Mouse (Mus musculus) lung, embryonic 16.5 days (tissue): ENCODE results near the gene C1ql4. TPM values are rescaled to one million over a fixed set of nuclear protein-coding genes. Genes with fewer than 3 reads are reported as not detected.
A peak's percentile ranks its signal among the peaks of the same experiment; 100 is the strongest.
"Not testable (repeated sequence)": the region's sequence is repeated elsewhere in the genome, so short reads cannot be mapped to it uniquely, and the experiment has no call there.

Experiments used
- ATAC-seq: fragments of 200-750 bp; cut with Nextera tagmentation; 2 replicates; pipeline ENCODE4 v1.8.0; 2017; ENCODE audit warnings: low read depth, mild to moderate bottlenecking, moderate library complexity
- H3K27ac ChIP-seq: fragments of 300-500 bp; sonication (generic); 2 replicates; pipeline ENCODE4 v1.5.1; 2014; ENCODE audit warnings: mild to moderate bottlenecking, control low read depth, low read length
- H3K27me3 ChIP-seq: fragments of 300-500 bp; sonication (generic); 2 replicates; pipeline ENCODE4 v1.6.1; 2014; ENCODE audit warnings: low read depth, low read length, mixed read lengths; ENCODE audit not compliant: control insufficient read depth, insufficient read depth
- H3K36me3 ChIP-seq: fragments of 300-500 bp; sonication (generic); 2 replicates; pipeline ENCODE4 v1.6.1; 2014; ENCODE audit warnings: low read length; ENCODE audit not compliant: control insufficient read depth, insufficient read depth
- H3K4me1 ChIP-seq: fragments of 300-500 bp; sonication (generic); replicated peaks from 2 replicates; pipeline ENCODE4 v1.6.1; 2014; ENCODE audit warnings: low read length, mixed read lengths; ENCODE audit not compliant: control insufficient read depth, insufficient read depth
- H3K4me2 ChIP-seq: fragments of 300-500 bp; sonication (generic); 2 replicates; pipeline ENCODE4 v1.6.1; 2014; ENCODE audit warnings: low read depth, low read length, control low read depth
- H3K4me3 ChIP-seq: fragments of 300-500 bp; sonication (generic); 2 replicates; pipeline ENCODE4 v1.5.1; 2014; ENCODE audit warnings: mild to moderate bottlenecking, low read length, control low read depth
- H3K9ac ChIP-seq: fragments of 300-500 bp; sonication (generic); 2 replicates; pipeline ENCODE4 v1.6.1; 2014; ENCODE audit warnings: low read length, control low read depth
- H3K9me3 ChIP-seq: fragments of 300-500 bp; sonication (generic); 2 replicates; pipeline ENCODE4 v1.6.1; 2016; ENCODE audit warnings: low read length; ENCODE audit not compliant: control insufficient read depth
- WGBS: fragments of 180-500 bp; shearing (Covaris S2); extraction: QIAGEN DNeasy Blood & Tissue Kit; methylation state at CpG from one replicate; pipeline ENCODE4 v1.1.7; 2014; 5-methylcytosine and 5-hydroxymethylcytosine counted together
- polyA plus RNA-seq: library from polyadenylated mRNA; unstranded; fragments of >200 nt; fragmentation: Nextera tagmentation; extraction: Ambion mirVana; gene quantifications from 2 replicates; pipeline ENCODE4 v1.2.1, GENCODE M21; 2015

C1ql4 gene
- polyA plus RNA-seq, 1 experiment from 2014 or later: not detected

DNA sequence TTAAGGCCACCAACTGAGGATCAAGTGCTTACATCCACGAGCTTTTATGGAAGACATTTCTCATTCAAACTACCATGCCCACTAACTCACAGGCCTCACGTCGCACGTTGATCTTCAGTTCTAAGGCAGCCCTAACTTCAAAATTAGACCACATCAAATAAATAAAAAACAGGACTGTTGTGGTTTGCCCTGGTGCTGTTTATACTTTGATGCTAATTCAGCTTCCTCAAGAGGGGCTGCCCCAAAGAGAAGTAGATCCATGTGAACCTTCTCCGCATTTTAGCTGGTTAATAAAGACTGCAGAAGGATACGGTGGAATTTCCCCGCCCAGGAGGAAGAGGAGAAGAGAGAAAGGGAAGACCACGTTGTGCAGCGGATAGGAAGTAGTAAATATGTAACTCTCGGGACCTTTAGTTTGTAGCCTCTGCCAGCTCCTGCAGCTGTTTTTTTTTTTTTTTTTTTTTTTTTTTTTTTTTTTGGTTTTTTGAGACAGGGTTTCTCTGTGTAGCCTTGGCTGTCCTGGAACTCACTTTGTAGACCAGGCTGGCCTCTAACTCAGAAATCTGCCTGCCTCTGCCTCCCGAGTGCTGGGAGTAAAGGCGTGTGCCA, 22.0 kb downstream of the C1ql4 start:
- H3K27me3 ChIP-seq: peaks cover 5% of the 10 kb centered on the region
- no peak overlapping the region for H3K4me2 ChIP-seq
- no peak overlapping the region for H3K9ac ChIP-seq
- 65% methylated on average over 12 of the region's 12 CpGs for WGBS
- no peak for ATAC-seq
- no peak overlapping the region for H3K4me3 ChIP-seq
- no peaks in the 10 kb centered on the region for H3K4me1 ChIP-seq
- no peak overlapping the region for H3K27ac ChIP-seq
- no peaks in the 10 kb centered on the region for H3K9me3 ChIP-seq
- no peaks in the 10 kb centered on the region for H3K36me3 ChIP-seq

DNA sequence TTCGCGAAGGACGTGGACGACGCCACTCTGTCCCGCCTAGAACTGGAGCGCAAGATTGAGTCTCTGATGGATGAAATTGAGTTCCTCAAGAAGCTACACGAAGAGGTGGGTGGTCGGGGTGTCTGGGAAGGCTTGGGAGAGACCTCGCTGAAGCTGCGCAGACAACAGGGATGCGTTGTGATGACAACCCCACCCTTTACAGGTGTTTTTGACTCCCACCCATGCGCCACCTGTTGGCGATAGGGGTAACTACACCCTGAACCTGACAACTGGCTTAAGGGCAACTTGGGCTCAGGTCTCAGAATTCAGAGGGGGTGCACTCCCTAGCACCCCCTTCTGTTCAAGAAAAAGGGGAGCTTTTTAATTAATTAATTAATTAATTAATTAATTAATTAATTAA, 31.3 kb downstream of the C1ql4 start:
- H3K4me3 ChIP-seq: no peak overlapping the region
- no peak overlapping the region for H3K4me2 ChIP-seq
- 8% methylated on average over 14 of the region's 14 CpGs for WGBS
- H3K9ac ChIP-seq: no peak overlapping the region
- H3K27me3 ChIP-seq: peaks cover 62% of the 10 kb centered on the region
- H3K9me3 ChIP-seq: no peaks in the 10 kb centered on the region
- ATAC-seq: no peak
- H3K27ac ChIP-seq: no peak overlapping the region
- H3K4me1 ChIP-seq: peaks cover 11% of the 10 kb centered on the region
- H3K36me3 ChIP-seq: no peaks in the 10 kb centered on the region

DNA sequence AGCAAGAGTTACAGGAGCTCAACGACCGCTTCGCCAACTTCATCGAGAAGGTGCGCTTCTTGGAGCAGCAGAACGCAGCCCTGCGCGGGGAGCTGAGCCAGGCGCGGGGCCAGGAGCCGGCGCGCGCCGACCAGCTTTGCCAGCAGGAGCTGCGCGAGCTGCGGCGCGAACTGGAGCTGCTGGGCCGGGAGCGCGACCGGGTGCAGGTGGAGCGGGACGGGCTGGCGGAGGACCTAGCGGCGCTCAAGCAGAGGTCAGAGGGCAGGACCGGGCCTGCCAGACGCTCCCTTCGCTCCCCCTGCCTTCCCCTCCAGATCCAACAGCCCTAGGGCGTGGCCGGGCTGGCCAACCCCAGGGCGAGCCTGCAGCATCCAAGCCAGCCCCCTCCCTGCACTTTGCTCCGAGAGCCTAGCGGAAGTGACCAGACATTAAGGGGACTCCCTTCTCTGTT, 32.1 kb downstream of the C1ql4 start:
- peak; percentile 37; the same call in 1 of the 2 replicates for ATAC-seq
- H3K9me3 ChIP-seq: no peaks in the 10 kb centered on the region
- peak overlapping the region; percentile 72 for H3K4me2 ChIP-seq
- H3K27me3 ChIP-seq: peaks cover 62% of the 10 kb centered on the region
- no peak overlapping the region for H3K27ac ChIP-seq
- H3K9ac ChIP-seq: peak overlapping the region; percentile 45
- peaks cover 11% of the 10 kb centered on the region for H3K4me1 ChIP-seq
- H3K36me3 ChIP-seq: no peaks in the 10 kb centered on the region
- peak overlapping the region; percentile 46 for H3K4me3 ChIP-seq
- WGBS: 0% methylated on average over 36 of the region's 37 CpGs

DNA sequence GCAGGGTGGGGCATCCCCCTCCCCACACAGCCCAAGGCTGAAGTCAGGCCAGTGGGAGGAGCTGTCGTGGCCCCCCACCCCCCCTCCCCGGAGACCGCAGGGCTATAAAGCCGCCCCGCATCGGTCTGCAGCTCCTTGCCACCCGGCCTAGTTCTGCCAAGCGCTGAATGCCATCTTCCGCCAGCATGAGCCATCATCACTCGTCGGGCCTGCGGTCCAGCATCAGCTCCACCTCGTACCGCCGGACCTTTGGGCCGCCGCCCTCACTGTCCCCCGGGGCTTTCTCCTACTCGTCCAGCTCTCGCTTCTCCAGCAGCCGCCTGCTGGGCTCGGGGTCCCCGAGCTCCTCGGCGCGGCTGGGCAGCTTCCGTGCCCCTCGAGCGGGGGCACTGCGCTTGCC, 32.6 kb downstream of the C1ql4 start, which contains the start of gene Prph:
Prph (plus strand) TSS at position 135 of the 400 bp plus-strand sequence.
- ATAC-seq: no peak
- H3K36me3 ChIP-seq: no peaks in the 10 kb centered on the region
- no peak within 1 kb of the TSS for H3K27ac ChIP-seq
- H3K27me3 ChIP-seq: peaks cover 62% of the 10 kb centered on the region
- H3K9ac ChIP-seq: peak within 1 kb of the TSS; percentile 45
- H3K9me3 ChIP-seq: no peaks in the 10 kb centered on the region
- H3K4me1 ChIP-seq: peaks cover 11% of the 10 kb centered on the region
- H3K4me2 ChIP-seq: peak within 1 kb of the TSS; percentile 72
- peak within 1 kb of the TSS; percentile 46 for H3K4me3 ChIP-seq
- WGBS: 1% methylated on average over 29 of the region's 30 CpGs

DNA sequence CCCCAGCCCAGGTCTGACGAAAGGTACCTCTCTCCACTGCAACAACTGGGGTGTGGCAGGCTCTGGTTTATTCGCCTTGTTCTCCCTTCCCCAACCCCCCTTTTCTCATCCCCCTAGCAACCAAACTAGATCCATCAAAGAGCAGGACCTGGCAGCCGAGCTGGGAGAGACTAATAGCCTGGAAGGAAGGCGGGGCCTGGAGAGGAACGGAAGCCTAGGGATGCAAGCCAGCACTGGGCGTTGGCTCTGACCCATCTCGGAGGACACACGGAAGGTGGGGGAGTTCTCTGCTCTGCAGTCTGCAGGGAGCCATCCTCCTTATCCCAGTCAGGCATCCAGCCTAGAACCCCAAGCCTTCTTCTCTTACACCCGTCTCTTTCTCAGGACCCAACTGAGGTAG, 34.2 kb downstream of the C1ql4 start:
- Histone ChIP-seq H3K9me3 (no peaks in the 10 kb centered on the region), H3K36me3 (no peaks in the 10 kb centered on the region), H3K4me1 (peaks cover 11% of the 10 kb centered on the region), H3K4me2 (no peak overlapping the region), H3K27ac (no peak overlapping the region), H3K4me3 (no peak overlapping the region), H3K27me3 (peaks cover 54% of the 10 kb centered on the region), H3K9ac (no peak overlapping the region)
- ATAC-seq: no peak
- WGBS: 10% methylated on average over 9 of the region's 9 CpGs

DNA sequence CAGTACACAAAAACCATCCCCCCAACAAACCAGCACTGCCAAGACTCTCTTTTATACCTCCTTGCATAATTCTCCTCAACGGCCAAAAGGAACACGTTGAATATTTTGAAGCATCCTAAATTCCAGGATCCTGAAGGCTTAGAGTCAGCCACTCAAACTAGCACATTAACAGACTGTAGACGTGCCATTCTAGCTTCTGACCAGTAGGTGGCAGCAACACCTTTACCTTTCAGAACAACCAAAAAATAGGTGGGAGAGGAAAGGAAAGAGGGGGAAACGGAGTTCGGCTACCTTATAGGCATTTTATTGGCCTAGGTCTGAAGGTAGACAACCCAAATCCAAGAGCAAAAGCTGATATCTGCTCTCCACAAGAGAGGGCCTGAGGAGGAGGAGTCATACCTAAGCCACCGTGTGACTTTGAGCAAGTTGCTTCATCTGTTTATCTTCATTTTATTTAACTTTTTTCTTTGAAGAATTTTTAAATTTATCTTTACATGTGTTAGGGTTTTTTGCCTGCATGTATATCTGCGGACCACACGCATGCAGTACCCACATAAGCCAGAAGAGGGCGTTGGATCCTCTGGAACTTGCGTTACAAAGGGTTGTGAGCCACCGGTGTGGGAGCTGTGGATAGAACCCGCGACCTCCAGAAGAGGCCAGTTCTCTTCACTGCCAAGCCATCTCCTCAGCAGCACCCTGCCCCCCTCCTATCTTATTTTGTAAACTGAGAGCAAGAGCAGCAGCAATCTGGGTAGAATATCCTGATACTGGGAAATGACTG, 38.0 kb downstream of the C1ql4 start:
- Histone ChIP-seq H3K36me3 (no peaks in the 10 kb centered on the region), H3K4me3 (no peak overlapping the region), H3K27me3 (peaks cover 19% of the 10 kb centered on the region), H3K9ac (no peak overlapping the region), H3K27ac (no peak overlapping the region), H3K4me2 (no peak overlapping the region), H3K4me1 (peaks cover 2% of the 10 kb centered on the region; the same call in 1 of the 2 replicates), H3K9me3 (no peaks in the 10 kb centered on the region)
- WGBS: 28% methylated on average over 13 of the region's 13 CpGs
- no peak for ATAC-seq

DNA sequence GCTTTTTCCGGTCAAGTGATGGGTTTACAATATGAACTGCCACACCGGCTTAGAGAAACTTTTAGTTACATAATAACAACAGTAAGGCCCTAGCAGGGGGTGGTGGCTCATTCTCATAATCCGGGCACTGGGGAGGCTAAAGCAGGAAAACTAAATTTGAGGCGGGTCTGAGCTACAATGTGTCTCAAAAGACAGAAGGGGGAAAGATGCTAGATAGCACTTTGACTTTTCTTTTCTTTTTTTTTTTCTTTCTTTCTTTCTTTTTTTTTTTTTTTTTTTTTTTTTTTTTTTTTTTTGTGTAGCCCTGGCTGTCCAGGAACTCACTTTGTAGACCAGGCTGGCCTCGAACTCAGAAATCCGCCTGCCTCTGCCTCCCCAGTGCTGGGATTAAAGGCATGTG, 41.9 kb downstream of the C1ql4 start:
- not testable (repeated sequence) for H3K27ac ChIP-seq, ATAC-seq, H3K4me1 ChIP-seq, H3K36me3 ChIP-seq, H3K27me3 ChIP-seq, H3K4me3 ChIP-seq, H3K9ac ChIP-seq, H3K9me3 ChIP-seq, H3K4me2 ChIP-seq
- 77% methylated on average over 6 of the region's 6 CpGs for WGBS

DNA sequence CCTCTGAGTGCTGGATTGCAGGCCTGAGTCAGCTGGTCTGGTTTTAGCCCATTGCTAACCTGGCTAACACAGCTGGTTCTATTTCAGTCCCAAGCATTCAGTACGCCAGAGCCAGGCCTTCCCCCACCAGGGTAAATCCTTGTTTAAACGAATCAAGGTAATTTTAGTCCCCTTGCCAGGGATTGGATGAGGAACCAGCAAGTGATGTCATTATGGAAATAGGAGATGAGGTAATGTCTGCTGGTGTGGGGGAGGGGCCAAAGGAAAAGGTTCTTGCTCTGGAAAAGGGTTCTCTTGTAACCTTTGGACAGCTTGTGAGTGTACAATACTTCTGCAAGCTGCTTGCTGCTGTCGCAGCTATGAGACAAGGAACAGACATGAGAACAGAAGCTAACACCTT, 42.8 kb downstream of the C1ql4 start:
- no peaks in the 10 kb centered on the region for H3K36me3 ChIP-seq
- no peak overlapping the region for H3K9ac ChIP-seq
- ATAC-seq: no peak
- no peak overlapping the region for H3K4me2 ChIP-seq
- H3K27ac ChIP-seq: no peak overlapping the region
- no peak overlapping the region for H3K4me3 ChIP-seq
- H3K27me3 ChIP-seq: peaks cover 2% of the 10 kb centered on the region; the same call in 1 of the 2 replicates
- H3K4me1 ChIP-seq: no peaks in the 10 kb centered on the region
- no peaks in the 10 kb centered on the region for H3K9me3 ChIP-seq
- WGBS: 37% methylated on average over 3 of the region's 3 CpGs

DNA sequence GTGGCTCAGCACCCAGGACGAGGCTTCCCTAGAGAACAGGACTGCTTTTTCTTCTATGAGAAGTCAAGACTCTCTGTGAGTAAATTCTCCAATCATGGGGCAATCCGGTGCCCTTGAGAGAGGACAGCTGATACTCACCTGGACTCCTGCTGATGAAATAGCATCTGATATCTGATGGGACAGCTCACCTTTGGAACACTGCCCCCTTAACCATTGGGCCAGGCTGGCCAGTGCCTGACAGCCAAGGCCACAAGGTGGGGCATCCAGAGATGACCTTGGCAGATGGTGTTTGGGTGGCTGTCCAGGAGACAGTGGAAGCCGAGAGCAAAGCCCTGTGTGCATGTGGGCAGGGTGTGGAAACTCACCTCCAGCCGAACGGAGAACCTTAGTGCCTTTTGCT, 45.3 kb downstream of the C1ql4 start:
- H3K9me3 ChIP-seq: no peaks in the 10 kb centered on the region
- ATAC-seq: no peak
- H3K36me3 ChIP-seq: 0 out of 2 replicates have a peak, but pooled peaks cover 2% of the 10 kb centered on the region
- no peaks in the 10 kb centered on the region for H3K4me1 ChIP-seq
- H3K27me3 ChIP-seq: no peaks in the 10 kb centered on the region
- no peak overlapping the region for H3K27ac ChIP-seq
- H3K4me2 ChIP-seq: no peak overlapping the region
- WGBS: 76% methylated on average over 5 of the region's 5 CpGs
- H3K9ac ChIP-seq: no peak overlapping the region
- H3K4me3 ChIP-seq: no peak overlapping the region
